Mouse (Mus musculus) layer of hippocampus, adult 8-10 months (tissue): Measurements from ENCODE around the gene Aire. TPM values are rescaled to one million over a fixed set of nuclear protein-coding genes. Genes with fewer than 3 reads are reported as not detected.

Source experiments
- DNase-seq, 2 experiments: peaks; one replicate each; pipeline ENCODE4 v3.0.0; 2022; ENCODE audit warnings: low spot score in 2 of 2
- total RNA-seq, 4 experiments: library from RNA; stranded (reverse); gene quantifications; 2 replicates each; pipeline ENCODE4 v1.2.4; 2022

The Aire gene
- under 1 TPM; 0.56 to 0.93 (median 0.63) TPM for total RNA-seq

DNA sequence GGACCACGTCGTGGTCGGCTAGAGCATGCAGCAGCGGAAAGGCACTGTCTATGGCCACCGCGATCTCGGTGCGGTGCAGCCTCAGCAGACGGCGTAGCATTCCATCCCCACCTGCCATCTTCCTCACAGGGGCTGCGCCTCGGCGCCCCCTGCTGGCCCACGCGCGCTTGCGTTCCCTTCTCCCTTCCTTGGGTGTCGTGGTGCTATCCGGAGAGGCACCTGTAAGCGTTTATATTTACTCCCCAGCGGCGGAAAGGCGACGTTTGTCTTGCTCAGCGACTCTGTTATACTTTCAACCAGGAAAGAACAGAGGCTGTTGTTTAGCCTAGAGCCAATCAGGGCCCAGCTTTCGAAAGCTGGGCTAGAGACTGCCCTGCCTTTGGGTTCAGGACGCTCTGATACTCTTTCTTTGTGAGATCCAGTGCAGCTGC is at the start of gene Aire:
TSS of gene Aire (minus strand) at position 205 of the 431 bp plus-strand sequence.
- DNase-seq, result peak; percentile 41 to 49

DNA sequence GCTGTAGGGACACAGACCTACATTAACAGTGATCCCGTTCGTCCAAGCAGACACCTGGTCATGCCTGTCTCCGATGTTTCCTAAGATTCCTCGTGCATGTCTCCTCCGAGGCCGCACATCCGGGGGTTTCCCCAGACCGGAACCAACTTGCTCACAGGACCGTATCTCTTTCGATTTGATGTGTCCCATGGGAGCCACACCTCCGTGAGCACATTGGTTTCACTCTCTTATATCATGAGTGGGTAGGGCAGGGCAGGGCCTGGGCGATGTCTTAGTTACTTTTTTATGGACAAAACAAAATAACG is 49.3 kb upstream of the Aire start:
- DNase-seq, result no peak

DNA sequence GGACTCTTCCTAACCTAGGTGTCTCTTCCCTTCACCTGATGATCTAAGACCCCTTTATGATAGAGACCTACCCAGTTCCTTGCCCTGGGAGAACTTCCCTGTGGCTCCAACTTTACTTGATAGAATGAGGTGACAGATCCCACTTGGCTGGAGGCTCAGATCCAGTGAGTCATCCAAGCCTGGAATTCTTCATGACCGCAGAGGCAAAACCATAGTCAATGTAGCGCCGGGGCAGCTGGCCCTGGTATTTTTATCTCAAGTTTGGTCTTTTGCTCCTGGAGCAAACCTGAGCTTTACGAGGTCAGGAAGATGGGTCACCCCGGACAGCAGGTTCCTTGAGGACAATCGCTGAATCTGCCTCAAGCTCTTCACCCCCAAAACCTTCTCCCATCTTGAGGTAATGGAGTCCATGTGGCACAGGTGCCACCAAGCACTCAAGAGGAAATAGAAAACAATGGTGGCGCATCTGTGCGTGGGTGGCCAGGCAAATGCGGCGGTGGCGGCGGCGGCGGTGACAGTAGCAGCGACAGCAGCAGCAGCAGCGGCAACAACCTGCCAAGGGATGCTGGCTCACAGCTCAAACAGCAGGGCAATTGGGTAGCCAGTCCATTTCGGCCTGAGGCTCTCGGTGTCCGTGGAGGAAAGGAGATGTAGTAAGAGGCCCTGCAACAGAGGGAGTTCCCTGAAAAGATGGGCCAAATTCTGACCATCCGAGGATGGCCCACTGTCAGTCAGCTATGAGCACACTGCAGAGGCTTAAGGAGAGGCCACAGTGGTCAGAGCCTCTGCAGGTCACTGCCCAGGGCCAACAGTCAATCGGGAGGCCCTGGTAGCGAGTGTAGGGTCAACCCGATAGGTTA is 48.7 kb upstream of the Aire start:
- DNase-seq, result no peak

DNA sequence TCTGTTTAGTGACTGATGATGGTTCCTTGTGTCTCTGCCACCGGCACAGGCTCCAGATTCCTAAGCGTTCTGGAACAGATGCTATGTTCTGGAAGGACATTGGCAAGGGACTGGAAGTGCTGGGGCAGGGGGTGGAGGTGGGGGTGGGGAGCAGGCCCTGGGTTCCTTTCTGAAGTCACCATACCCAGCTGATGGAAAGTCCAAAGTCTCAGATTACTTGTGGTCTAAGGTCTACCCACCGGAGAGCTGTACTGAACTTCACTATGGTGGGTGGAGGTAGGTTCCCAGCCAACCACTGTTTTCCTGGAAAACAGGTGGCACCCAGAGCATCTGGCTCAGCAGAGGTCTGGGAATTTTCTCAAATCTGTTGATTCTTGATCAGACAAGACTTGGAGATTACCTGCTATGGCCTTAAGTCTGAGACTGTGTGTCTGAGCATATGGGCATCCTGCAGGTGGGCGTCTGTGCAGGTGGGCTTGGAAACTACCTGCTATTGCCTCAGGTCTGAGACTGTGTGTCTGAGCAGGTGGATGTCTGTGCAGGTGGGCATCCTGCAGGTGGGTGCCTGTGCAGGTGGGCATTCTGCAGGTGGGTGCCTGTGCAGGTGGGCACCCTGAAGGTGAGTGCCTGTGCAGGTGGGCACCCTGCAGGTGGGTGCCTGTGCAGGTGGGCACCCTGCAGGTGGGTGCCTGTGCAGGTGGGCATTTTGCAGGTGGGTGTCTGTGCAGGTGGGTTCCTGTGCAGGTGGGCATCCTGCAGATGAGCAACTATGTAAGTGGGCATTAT is 47.5 kb upstream of the Aire start:
- no peak for DNase-seq

- no peak for DNase-seq
Measured at GRCm38 (mm10) chr10:78090246-78090645, 46.8 kb upstream of the Aire start.

DNA sequence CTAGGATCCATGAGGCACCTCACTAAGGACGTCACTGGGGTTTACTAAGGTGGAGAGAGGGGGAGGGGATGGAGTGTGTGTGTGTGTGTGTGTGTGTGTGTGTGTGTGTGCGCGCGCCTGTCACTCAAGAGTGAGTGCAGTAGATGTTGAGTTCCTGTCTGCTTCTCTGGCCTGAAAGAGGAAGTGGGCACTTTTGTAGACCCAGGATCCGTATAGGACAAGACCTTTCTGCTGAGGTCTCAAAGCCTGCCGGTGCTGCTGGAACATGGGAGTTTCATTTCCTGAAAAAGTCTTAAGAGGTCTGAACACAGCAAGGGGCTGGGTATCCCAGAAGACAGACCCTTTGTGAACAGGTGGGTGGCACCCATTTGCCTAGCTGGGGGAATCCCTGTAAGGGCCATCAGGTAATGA is 43.7 kb upstream of the Aire start:
- DNase-seq, result no peak

- DNase-seq, result no peak
Measured at GRCm38 (mm10) chr10:78086444-78087061, 43.1 kb upstream of the Aire start.

- no peak for DNase-seq
Measured at GRCm38 (mm10) chr10:78085711-78086110, 42.3 kb upstream of the Aire start.

DNA sequence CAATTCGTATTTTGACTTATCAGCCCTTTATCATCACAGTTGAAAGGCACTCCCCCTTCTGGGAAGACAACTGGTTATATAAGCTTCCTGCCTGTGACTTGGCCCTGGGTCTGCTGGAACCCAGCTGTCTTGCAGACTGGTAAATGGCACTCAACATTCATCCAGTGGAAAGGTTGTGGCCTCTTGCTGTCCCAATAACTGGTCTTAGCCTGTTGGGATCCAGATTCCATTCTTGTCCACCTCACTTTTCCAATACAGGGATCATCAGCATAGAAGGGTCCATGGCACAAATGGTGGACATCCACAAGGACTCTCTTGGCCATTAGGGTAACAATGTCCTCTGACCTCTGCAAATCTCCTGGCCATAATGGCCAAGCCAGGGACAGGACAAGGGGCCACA is 40.7 kb upstream of the Aire start:
- DNase-seq, result no peak

DNA sequence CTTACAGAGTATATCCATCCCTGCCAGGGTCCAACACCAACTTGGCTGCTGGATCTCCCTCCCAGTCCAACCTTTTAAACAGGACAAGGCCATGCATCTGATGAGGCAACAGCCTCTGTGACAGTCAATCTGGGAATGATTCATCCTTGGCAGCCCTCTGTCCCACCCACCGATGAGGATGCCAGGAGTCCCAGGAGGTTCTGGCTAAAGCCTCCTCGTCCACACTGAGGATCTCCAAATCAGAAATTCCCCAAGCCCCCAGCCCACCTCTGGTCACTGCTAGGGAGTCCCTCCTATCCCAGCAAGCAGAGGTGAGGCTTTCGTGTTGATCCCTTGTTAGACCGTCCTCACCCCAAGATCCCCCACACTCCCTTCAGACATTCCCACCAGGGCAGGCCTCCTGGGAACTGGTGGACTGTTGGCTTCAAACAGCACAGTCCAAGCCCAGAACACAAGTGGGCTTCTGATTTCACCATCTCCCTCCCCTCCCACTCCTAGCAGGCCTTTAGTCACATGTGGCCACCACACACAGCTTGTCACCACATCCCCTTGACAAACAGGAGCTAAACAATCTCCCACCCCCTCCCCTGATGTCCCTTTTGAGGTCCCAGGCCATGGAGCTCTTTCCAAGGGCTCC is 36.7 kb upstream of the Aire start:
- DNase-seq, result no peak

- no peak for DNase-seq
Measured at GRCm38 (mm10) chr10:78078276-78078675, 34.9 kb upstream of the Aire start.

GRCm38 (mm10) chr10:78077862-78078261 is 34.5 kb upstream of the Aire start:
- no peak for DNase-seq

DNA sequence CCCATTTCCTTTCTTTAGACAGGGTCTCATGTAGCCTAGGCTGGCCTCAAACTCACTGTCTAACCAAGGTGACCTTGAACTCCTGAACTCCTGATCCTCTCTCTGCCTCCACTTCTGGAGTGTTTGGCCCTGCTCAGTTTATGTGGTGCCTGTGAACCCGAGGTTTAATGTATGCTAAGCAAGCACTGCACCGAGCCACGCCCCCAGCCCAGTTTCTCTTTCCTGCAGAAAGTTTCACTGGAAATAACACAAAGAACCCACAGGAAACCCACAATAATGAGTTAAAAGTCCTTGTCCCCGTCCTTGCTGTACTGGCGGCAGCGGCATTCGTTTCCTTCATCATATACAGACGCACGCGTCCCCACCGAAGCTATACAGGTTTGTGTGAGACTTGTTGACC is 31.6 kb upstream of the Aire start:
- DNase-seq, result no peak

DNA sequence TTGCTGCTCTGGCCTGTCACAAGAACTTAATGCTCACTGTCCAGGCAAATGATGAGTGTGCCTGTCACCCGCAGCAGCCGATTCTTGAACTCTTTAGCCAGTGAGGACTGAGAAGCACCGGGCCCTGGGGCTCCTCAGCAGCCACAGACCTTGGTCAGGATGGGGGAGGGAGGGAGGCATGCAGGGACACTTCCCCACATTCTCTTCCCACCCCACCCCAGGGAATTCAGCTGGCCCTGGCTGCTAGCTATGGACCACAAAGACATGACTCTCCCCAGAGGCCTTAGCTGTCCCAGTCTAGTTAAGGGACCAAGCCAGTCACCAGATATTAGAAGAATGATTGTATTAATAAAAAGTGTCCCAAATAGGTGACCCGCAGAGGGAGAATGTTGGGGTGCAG is 30.7 kb upstream of the Aire start:
- DNase-seq, result no peak

DNA sequence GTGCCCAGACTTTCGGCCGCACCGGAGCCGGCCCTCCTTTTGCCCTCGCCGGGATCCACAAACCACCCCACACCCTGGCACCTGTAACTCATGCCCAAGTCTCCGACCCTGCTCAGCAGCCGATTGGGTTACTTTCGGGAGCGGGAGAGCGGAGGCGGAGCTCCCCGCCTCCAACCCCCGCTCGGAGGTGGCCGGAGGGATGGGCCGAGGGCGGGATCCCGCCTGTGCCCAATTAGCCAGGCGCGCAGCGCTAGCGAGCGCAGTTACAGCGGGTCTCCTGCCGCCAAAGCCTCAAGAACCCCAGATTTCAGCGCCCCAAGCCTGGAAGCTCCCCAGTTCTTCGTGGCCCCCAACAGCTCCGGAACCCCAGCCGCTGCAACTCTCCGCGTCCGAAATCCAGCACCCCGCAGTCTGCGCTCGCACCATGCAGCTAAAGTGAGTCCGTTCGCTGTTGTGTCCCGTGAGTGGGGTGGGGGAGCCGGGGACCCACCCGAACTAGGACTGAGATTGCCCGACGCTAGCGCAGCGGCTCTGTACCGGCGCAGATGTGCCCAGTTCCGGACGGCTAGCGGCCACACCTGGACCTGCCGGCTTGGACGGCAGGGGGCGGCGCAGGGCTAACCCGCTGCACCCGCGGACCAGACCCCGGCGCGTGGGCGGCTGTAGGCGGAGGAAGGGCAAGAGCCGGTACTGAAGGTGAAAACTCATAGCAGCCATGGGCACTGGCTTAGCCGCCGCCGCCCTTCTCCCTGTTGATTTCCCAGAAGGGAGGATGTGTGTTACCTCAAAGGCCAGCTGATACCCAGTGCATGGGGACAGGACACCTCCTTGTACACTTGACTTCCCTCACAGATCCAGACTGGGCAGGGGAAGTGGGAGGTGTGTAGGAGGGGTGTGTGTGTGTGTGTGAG is 25.9 kb upstream of the Aire start, which contains the start of gene Icosl:
TSS of gene Icosl (plus strand) at position 202 of the 911 bp plus-strand sequence.
- peak in 1 of 2 experiments; percentile 27 for DNase-seq

DNA sequence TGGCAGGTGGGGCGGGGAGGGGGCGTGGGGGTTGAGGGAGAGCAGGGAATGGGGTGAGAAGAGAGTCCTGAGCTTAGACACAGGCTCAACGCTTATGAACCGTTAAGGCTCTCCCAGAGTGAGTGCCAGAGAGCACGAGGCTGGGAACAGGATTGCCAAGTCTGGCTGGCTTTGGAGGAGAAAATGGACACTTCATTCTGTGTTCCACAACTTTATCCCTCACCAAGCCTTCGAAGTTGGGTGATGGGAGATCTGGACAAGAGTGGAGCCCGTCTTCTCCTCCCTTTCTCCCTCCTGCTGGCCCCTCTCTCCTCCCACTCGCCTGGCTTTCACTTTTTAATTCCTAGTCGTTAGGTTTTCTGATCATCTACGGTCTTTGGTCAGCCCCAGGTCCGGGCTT is 25.1 kb upstream of the Aire start:
- no peak for DNase-seq

DNA sequence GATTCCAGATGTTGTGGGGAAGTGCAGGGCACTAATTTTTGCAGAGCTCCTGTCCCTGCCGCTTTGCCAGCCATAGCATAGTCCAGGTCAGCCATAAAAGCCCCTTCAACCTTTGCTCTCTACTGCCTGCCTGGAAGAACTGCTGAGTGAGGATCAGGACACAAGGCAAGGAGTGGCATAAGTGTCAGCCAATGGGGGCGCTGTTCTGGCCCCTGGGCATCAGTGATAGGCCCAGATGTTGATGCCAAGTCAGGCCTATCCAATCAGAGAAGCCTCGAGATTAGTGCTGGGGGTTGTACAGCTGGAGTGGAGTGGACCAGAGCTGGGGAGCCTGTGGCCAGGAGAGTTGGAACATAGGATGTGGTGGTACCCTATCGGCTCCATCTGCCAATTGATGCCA is 23.8 kb upstream of the Aire start:
- no peak for DNase-seq

GRCm38 (mm10) chr10:78063122-78063521 is 19.7 kb upstream of the Aire start:
- no peak for DNase-seq

DNA sequence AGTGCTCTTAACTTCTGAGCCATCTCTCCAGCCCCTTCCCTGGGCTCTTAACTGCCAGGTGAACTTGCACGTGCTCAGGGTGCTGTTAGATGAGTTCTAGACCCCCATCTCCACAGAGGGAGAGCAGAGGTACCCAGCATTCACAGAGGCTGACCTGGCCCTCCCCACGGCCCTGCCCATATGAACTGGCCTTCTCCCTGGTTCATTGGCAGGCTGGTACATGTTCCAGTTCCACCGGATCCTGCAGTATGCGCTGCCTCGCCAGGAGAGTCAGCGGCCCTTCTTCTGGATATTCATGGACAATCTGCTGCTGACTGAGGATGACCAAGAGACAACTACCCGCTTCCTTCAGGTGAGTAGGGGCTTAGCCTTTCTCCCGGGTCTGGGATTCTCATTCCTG is 13.6 kb upstream of the Aire start:
- no peak for DNase-seq
